Mouse (Mus musculus): ENCODE measurements around the gene Asphd2.

GRCm38 (mm10) chr5:112378716-112379115 lies 15.9 kb downstream of the Asphd2 start:
- no peak for TF ChIP-seq CTCF (IDR thresholded peaks at IDR 0.05; ENCODE audit: extremely low read depth, insufficient read depth, low read length)
- TF ChIP-seq POLR2A (IDR thresholded peaks at IDR 0.05; ENCODE audit: extremely low read depth, insufficient read depth, low read length): no peak

Data from cortical plate, adult 2 months (tissue).